Mouse (Mus musculus) frontal cortex, adult (tissue): Measurements from ENCODE around the gene Xbp1.

Experiments used
- ATAC-seq: cut with Nextera tagmentation; 2 replicates; pipeline ENCODE4 v1.9.2; 2017; ENCODE audit warnings: mild to moderate bottlenecking, moderate library complexity, mixed read lengths; ENCODE audit not compliant: low TSS enrichment

Gene Xbp1

GRCm38 (mm10) chr11:5571856-5572255, 51.4 kb downstream of the Xbp1 start:
- ATAC-seq: no peak

DNA sequence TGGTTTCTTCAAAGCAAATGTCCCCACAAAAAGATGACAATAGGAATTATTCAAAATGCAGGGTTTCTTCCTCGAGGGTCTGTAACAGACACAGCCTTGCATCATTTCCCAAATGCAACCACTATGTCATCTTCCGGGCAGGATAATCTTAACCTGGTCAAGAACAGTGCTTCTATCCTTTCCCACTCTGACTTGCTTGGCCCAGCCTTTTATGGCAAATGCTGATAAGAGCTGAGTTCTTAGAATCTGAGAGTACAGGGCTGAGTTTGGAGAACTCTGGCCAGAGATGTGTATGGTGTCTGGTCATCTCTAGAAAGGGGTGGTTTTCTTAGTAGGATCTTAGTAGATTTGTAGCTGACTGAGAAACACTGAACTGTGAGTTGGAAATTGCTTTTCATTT, 53.4 kb downstream of the Xbp1 start:
- ATAC-seq: no peak

DNA sequence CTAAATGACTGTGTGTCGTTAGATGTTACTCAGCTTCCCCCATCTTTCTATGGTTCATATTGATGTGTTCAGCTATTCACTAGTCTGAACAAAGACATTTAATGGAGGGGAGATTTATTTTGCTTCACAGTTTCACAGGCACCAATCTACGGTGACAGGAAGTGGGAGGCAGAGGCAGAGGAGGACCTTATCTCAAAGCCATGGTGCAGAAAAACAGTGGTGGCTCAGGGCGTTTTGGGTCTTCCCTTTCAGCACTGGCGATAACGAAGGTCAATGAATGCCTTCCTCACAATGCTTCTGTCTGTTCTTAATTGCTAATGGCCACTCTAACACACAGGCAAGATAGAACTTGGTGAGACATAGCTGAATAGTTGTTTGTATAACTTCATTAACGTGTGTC, 54.6 kb downstream of the Xbp1 start:
- no peak for ATAC-seq
